Mouse (Mus musculus) megakaryocyte, embryonic 14.5 days (primary cell): Measurements from ENCODE around the gene Ubqln4. TPM values are rescaled to one million over a fixed set of nuclear protein-coding genes. Genes with fewer than 3 reads are reported as not detected.

ENCODE experiments used
- H3K27me3 ChIP-seq: replicated peaks from 2 replicates; pipeline ENCODE3; 2012; ENCODE audit warnings: inconsistent platforms
- H3K36me3 ChIP-seq: replicated peaks from 2 replicates; pipeline ENCODE3; 2012; ENCODE audit warnings: low read length, inconsistent platforms, mixed read lengths
- H3K4me1 ChIP-seq: 2 replicates; pipeline ENCODE4 v1.6.1; 2012; ENCODE audit warnings: inconsistent platforms
- H3K4me3 ChIP-seq: replicated peaks from 2 replicates; pipeline ENCODE3; 2012; ENCODE audit warnings: moderate library complexity, mild to moderate bottlenecking, inconsistent platforms
- H3K9me3 ChIP-seq: 2 replicates; pipeline ENCODE4 v1.6.1; 2012; ENCODE audit warnings: inconsistent platforms
- FLI1 ChIP-seq: IDR thresholded peaks from 2 replicates; pipeline ENCODE4 v1.6.1; 2012; ENCODE audit warnings: low read length, inconsistent platforms, mixed read lengths
- GATA1 ChIP-seq: IDR thresholded peaks from 3 replicates; pipeline ENCODE4 v1.6.1; 2012; ENCODE audit warnings: mixed read lengths, low read length, inconsistent platforms, borderline replicate concordance
- polyA plus RNA-seq: library from polyadenylated mRNA; stranded (reverse); fragments of >175 nt; gene quantifications from 2 replicates; pipeline ENCODE4 v1.2.3, GENCODE M21; 2012; ENCODE audit warnings: low replicate concordance; ENCODE audit not compliant: insufficient read depth

Ubqln4 gene
- polyA plus RNA-seq, 1 experiment, result 26.1 TPM

DNA sequence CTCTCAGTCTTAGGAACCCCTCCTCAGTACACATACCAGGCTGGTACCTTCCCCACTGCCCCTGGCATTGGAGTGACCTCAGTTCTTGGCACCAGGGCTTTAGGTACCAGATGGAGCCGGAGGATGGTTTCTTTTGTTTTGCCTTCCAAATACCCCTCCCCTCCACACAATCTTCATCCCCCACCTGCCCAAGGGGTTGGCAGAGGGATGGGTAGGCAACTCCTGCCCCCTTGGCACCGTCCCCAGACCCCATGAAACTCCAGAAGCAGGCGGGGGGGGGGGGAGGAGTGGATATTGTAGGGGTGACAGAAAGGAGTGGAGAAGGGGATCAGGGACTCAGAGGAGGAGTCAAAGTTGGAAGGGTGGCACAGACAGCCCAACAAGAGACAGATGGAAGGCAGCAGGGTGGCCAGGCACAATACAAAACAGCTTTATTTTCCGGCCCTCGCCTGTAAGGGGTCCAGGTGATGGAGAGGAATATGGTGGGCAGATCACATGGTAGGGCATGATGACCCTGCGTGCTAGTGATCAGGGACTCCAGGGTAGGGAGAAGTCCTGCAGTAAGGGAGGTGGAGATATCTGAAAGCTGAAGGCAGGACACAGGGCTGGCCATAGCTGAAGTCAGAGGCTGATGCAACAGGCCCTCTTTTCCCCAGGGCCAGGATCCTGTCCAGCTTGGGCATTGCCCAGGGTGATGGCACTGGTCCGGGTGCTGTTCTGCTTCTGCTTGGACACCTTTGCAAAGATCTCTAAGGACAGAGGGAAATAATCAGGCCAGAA is 11.7 kb upstream of the Ubqln4 start:
- Histone ChIP-seq H3K27me3 (no peaks in the 10 kb centered on the region), H3K36me3 (peaks cover 6% of the 10 kb centered on the region), H3K4me3 (no peak overlapping the region), H3K9me3 (no peaks in the 10 kb centered on the region), H3K4me1 (peaks cover 78% of the 10 kb centered on the region)
- no peak for TF ChIP-seq FLI1
- no peak for TF ChIP-seq GATA1

DNA sequence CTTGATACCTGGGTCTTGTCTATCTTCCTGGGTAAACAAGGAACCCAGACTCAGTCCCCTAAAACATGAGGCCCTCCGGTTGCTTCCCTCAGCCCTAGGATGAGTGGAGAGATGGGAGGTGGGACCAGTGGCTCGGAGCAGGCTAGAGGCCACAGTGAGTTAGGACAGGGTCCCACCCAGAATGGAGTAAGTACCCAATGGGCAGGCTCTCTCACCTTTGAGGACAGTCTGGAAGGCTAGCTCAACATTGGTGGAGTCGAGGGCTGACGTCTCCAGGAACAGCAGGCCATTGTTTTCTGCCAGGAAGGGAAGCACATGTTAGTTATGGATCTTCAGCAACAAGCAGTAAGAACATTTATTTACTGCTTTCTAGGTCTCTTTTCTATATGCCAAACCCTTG is 11.1 kb upstream of the Ubqln4 start:
- Histone ChIP-seq H3K9me3 (no peaks in the 10 kb centered on the region), H3K36me3 (peaks cover 11% of the 10 kb centered on the region), H3K4me3 (no peak overlapping the region), H3K27me3 (no peaks in the 10 kb centered on the region), H3K4me1 (peaks cover 77% of the 10 kb centered on the region)
- TF ChIP-seq FLI1 (no peak), GATA1 (no peak)

DNA sequence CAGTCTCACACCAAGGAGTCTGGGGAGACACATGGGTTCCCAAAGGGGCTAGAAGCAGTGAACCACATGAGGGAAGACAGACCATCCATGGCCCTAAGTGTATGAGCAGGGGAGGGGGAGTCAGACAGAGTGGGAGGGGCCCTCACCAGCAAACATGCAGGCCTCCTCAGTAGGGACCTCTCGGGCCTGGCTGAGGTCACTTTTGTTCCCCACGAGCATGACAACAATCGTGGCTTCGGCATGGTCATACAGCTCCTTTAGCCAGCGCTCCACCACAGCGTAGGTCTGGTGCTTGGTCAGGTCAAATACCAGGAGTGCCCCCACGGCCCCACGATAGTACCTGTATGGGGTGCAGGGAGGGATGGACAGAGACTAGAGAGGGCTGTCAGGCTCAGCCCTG is 10.4 kb upstream of the Ubqln4 start:
- H3K36me3 ChIP-seq, result peaks cover 17% of the 10 kb centered on the region
- no peak for TF ChIP-seq GATA1
- no peak for TF ChIP-seq FLI1

DNA sequence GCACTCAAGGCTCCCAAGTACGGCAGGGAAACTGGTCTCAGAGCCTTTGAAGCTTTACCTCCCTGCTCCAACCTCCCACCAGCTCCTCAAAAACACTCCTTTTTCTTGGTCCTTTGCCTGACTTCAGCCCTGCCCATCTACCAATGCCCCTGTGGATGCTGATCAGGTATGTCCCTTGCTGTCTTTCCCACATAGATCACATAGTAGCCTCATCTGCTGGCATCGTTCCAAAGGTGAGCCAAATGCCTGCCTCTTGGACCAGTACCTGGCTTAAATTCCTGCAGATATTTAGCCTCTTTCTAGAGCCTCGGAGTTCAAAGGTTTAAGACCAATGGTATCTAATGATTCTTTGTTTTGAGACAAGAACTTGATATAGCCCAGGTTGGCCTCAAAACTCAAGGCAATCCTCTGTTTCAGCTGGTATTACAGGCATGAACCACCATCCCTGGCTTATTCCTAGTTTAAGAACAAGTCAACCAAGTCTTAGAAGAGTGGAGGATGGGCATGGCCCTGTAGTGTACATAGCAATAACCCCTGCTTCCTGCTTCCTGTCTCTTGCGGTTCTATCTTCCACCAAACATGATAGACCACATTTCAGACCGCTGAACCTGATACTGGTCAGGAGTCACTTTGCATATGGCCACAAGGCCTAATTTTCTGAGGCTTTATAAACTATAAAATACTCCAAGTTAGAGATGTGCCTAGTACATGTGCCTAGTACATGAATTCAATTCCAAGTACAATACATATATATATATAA is 9.7 kb upstream of the Ubqln4 start:
- H3K4me3 ChIP-seq, result no peak overlapping the region
- TF ChIP-seq FLI1 (no peak), GATA1 (no peak)
- H3K36me3 ChIP-seq, result peaks cover 24% of the 10 kb centered on the region
- no peaks in the 10 kb centered on the region for H3K9me3 ChIP-seq
- H3K27me3 ChIP-seq, result no peaks in the 10 kb centered on the region
- H3K4me1 ChIP-seq, result peaks cover 67% of the 10 kb centered on the region

More for the DNA sequence above, 10.4 kb upstream of the Ubqln4 start:
- Histone ChIP-seq H3K27me3 (no peaks in the 10 kb centered on the region), H3K4me1 (peaks cover 73% of the 10 kb centered on the region), H3K4me3 (no peak overlapping the region), H3K9me3 (no peaks in the 10 kb centered on the region)

DNA sequence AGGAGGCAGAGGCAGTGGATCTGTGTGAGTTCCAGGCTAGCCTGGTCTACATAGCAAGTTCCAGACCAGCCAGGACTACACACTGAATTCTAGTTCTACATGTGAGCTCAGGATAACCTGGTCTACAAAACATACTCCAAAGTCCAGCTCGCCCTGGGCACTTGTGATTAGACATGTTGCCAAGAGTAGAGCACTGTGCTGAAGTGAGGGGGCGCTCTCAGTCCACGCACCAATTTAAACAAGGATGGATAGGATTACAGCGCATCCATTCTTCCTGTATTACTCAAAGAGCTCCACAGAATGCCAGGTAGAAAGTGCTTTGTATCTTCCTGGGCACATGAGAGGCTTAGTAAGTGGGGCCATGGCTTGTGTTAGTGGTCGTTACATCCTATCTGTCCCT is 9.0 kb upstream of the Ubqln4 start:
- Histone ChIP-seq H3K36me3 (peaks cover 31% of the 10 kb centered on the region), H3K4me3 (no peak overlapping the region), H3K9me3 (no peaks in the 10 kb centered on the region), H3K27me3 (no peaks in the 10 kb centered on the region), H3K4me1 (peaks cover 63% of the 10 kb centered on the region)
- TF ChIP-seq GATA1 (no peak), FLI1 (no peak)

DNA sequence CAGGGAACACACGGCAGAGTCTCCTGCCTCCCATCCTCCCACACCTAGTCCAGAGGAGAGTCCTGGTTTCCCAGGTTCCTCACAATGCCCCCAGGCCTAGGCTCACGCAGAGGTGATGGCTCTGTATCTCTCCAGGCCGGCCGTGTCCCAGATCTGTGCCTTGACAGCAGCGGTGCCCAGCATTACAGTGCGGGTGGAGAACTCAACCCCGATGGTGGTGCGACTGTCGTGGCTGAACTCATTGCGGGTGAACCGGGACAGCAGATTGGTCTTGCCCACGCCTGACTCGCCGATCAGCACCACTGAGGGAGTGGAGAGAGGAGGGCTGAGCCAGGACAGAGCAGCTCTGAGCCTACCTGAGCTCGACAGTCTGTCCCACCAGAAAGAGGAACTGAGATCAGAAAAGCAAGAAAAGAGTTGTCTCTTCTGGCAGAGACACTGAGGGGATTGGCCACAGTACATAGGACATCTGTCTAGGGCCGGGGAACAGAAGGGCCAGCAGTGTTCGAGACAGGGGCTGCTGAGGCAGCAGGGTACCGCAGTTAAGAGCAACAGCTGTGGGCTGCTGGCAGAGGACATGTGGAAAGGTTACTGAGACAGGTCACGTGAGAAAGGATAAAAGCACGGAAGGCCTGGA is 8.5 kb upstream of the Ubqln4 start:
- H3K4me3 ChIP-seq, result peak overlapping the region; percentile 48
- no peaks in the 10 kb centered on the region for H3K9me3 ChIP-seq
- TF ChIP-seq FLI1 (no peak), GATA1 (no peak)
- peaks cover 36% of the 10 kb centered on the region for H3K36me3 ChIP-seq
- H3K27me3 ChIP-seq, result no peaks in the 10 kb centered on the region
- peaks cover 64% of the 10 kb centered on the region for H3K4me1 ChIP-seq

DNA sequence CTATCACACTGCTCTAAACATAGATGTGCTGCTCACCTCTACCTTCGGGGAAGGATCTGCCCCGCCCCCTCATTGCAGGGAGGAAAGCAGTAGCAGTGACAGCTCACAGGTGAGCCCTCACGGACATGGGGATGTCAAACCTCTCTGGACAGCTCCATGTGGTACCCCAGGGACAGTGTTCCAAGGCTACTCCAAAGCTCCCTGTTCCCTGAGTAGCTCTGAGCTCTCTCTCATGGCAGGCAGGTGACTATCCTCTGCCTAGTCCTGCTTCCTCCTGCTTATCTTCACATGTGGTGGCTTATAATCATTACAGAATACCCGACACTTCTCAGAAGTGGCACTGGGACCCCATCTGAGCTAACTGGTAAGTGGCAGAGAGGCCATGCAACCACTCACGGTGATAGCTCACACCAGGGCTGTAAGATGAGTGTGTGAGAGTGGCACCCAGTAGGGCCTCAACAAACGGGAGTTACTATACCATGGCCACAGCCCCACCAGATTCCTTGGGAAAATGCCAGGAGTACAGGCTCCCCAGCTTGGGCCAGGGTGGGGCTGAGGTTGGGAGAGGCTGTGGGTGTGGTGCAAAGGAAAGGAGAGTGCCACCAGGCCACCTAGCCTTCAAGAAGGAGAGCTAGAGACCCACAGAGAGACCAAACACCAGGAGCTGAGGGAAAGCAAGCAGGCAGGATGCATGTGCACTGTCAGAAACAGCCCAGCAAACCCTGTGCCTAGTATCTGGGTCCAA is 6.7 kb upstream of the Ubqln4 start:
- Histone ChIP-seq H3K36me3 (peaks cover 47% of the 10 kb centered on the region), H3K9me3 (no peaks in the 10 kb centered on the region), H3K4me3 (no peak overlapping the region), H3K4me1 (peaks cover 71% of the 10 kb centered on the region), H3K27me3 (no peaks in the 10 kb centered on the region)
- no peak for TF ChIP-seq FLI1
- TF ChIP-seq GATA1, result no peak

DNA sequence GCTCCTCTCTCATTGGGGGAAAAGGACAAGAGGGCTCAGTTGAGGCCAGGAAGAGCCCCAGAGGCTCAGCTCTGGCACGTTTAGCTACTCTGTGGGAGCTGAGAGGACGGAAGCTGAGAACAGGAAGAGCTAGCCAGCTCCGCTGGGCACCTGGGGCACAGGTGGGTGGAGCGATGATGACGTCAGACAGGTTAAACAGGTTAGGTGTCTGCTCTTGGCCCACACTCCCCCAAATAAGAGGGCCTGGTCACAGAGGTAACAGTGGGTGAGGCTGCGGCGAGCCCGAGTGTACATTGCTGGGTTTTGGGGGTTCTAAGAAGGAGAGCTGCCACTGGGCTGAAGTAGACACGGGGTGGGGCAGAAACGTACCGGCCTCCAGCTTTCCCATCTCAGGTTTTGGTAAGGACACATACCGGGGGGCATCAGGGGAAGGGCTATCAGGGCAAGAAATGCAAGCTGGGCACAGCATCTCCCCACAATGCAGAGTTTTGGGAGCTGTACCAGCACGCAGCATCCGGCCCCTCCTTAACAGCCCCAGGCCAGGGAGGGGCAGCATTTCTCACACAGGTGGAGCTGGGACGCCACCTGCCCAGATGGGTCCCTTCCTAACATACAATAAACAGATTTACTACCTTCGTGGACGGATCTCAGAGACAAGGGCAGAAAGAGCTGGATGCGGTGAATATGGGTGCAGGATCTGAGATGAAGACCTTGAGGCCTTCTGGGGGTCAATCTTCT is 5.2 kb upstream of the Ubqln4 start, which contains the start of gene Rab25:
Gene Rab25 (minus strand): TSS at position 121 of the 738 bp plus-strand sequence.
- H3K4me1 ChIP-seq, result peaks cover 61% of the 10 kb centered on the region
- H3K4me3 ChIP-seq, result no peak within 1 kb of the TSS
- H3K27me3 ChIP-seq, result no peaks in the 10 kb centered on the region
- H3K36me3 ChIP-seq, result peaks cover 43% of the 10 kb centered on the region
- no peaks in the 10 kb centered on the region for H3K9me3 ChIP-seq
- TF ChIP-seq FLI1, result no peak

DNA sequence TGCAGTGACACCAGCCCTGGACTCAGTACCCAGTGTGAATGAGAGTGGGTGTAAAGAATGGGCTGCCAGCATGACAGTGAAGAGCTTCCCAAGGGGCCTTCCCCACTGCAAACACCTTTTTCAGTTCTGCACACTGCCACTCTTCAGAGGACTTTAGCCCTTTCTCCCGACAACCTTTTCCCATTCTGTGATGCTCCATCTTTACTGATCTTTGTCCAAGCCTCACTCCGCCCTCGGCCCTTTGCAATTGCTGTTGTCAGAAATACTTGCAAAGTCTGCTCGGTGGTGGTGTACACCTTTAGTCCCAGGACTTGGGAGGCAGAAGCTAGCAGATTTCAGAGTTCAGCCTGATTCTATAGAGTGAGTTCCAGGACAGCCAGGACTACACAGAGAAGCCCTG is 2.0 kb upstream of the Ubqln4 start:
- Histone ChIP-seq H3K9me3 (no peaks in the 10 kb centered on the region), H3K4me3 (peak overlapping the region; percentile 100), H3K4me1 (peaks cover 53% of the 10 kb centered on the region), H3K36me3 (peaks cover 57% of the 10 kb centered on the region), H3K27me3 (no peaks in the 10 kb centered on the region)
- TF ChIP-seq FLI1 (no peak), GATA1 (no peak)
